Mouse (Mus musculus) adrenal gland, adult 2 months (tissue): Measurements from ENCODE around the gene Kcnq5. TPM values are rescaled to one million over a fixed set of nuclear protein-coding genes. Genes with fewer than 3 reads are reported as not detected.
"Not testable (repeated sequence)": the region's sequence is repeated elsewhere in the genome, so short reads cannot be mapped to it uniquely, and the experiment has no call there.

Source experiments
- DNase-seq: peaks from one replicate; pipeline ENCODE4 v3.0.0; 2021
- polyA plus RNA-seq: library from polyadenylated mRNA; depleted of rRNA; stranded (reverse); fragments of >200 nt; gene quantifications from 2 replicates; pipeline ENCODE4 v1.2.3, GENCODE M21; 2012
- total RNA-seq, 2 experiments: library from RNA; stranded (reverse); gene quantifications; 2 replicates each; pipeline ENCODE4 v1.2.3; 2021

The Kcnq5 gene
- total and polyA plus RNA-seq, 3 experiments = 0.52 to 1.1 TPM; not detected in 1

DNA sequence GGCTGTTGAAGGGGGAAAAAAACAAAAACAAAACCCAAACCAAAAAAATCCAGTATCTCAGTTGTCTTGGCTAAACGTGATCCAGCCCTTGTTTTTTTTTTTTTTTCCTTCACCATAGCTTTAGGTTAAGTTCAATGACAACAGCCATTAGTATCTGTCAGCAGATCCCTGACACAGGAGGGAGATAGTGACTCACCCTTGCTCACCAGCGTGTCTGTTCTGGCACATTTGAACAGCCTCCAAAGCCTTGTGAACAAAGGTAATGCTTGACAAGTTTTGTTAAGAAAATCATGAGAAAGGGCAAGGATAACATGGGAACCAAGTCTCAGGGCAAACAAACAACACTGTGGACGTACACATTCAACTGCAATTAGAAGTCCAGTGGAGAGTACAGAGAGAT is 123.2 kb downstream of the Kcnq5 start:
- peak; percentile 23 for DNase-seq

- DNase-seq = no peak
Measured at GRCm38 (mm10) chr1:21837387-21837786, 124.4 kb downstream of the Kcnq5 start.

DNA sequence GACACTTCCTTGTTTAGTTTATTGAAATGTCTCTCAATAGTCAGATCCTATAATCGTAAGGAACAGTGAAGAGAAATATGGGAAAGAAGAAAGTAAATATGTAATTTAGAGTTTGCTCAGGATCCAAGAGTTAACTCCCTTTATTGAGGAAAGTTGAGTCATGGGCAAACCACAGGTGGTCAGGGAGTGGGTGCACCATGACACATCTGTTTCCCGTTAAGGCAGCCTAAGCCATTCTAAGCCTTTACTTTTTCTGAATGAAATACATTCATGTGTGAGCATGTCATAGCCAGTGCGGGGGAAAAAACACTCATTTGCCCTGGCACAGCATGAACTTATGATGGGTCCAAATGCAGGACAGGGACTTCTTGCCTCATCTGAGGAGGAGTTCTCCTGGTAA is 125.4 kb downstream of the Kcnq5 start:
- DNase-seq = no peak

DNA sequence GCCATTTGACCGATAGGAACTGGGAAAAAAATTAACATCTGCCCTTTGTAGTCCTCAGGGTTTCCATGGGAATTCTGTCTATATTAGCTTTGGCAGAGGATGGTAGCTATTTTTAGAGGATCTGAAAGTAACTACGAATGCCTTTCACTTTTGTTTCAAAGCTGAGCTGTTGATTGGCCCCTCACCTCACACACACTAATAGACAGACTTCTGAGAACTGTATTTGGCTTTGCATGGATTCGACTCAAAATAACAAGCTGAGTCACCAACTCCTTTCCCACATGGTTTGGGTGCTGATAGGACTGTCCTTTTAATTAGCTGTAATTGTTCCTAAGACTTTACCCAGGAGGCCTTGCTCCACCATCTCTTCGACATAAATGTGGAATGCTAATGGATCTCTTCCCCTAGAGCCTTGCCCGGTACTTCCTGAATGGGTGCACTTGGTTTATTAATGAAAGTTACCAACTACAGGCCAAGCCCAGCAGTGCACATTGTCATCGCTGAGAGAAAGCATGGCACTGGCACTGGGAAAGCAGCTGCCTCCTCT is 131.8 kb downstream of the Kcnq5 start:
- DNase-seq = no peak

DNA sequence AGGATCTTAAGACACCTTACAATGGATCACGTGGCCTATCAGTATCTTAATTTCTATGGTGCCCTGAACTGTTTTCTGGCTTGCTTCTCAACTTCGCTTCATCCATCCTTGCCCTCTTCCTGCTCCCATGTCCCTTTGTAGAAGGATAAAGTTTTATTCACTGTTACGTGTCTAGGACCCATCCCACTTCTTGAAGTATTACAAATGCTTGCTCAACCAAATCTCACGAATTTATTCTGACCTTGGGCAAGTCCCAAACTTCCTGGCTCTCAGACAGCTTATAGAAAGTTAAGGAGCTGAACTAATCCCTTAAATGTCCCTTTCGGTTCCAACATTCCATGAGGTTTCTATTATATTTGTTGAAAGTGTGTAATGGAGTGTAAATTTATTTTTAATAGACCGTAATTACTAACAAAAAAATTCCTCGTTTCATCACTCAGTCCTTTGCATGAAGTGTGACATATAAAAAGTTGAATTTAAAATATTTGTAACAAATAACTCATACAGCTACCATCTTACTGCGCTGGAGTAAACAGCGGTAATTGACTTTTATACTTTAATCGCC is 141.6 kb downstream of the Kcnq5 start:
- DNase-seq = no peak

GRCm38 (mm10) chr1:21805064-21805463 is 156.7 kb downstream of the Kcnq5 start:
- no peak for DNase-seq

DNA sequence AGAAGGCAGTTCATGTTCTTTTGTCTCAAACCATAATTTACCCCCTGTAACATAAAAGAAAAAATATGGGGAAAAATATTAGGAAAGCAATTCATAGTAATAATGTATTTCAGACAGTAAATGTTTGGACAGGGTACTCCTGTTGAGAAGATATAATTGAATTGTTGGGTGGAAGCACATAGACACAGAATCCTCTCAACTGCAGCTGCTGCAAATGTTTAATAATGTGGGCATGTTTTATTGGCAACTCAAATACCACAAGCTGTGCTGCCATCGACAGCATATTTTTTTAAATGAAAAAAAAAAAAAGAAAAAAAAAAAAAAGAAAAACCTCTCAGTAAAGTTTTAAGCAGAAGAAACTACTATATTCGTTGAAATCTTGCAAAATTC is 157.3 kb downstream of the Kcnq5 start:
- DNase-seq = no peak

- no peak for DNase-seq
Measured at GRCm38 (mm10) chr1:21803751-21804476, 157.8 kb downstream of the Kcnq5 start.

DNA sequence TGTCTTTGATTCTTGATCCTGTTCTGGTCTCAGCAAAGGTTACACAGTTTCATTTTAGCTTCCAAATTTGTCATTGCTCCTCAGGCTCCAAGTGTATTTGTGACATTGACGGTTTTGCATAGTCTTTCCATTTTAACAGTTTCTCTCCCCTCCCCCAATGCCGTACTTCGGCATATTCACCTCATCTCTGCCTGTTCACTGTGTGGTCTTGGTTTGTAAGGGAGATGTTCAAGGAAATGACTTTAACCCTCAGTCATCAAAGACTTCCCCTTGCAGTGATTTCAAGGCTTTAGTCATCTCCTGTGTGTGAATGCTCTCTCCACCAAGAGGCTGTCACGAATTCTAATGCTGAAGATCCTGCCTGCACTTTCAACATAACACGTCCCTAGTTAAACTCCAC is 181.0 kb downstream of the Kcnq5 start:
- no peak for DNase-seq

- DNase-seq = no peak
Measured at GRCm38 (mm10) chr1:21777560-21777959, 184.2 kb downstream of the Kcnq5 start.

GRCm38 (mm10) chr1:21773931-21774330 is 187.8 kb downstream of the Kcnq5 start:
- no peak for DNase-seq

DNA sequence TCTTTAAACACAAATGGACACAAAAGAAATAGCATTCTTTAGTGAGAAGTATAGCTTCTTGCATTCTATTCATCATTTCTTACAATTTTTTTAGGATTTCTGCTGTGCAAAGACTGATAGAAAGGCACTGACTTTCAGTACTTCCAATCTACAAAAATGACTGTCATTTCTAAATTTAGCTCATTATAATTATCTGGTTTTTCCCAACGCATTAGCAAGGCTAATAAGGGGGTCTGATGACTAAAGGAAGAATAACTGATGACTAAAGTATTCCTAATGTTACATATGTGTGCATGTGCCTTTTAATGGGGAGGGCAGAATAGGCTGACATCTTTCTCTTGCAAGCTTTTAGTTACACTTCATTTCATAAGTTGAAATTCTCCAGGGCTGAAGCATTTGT is 191.2 kb downstream of the Kcnq5 start:
- no peak for DNase-seq

DNA sequence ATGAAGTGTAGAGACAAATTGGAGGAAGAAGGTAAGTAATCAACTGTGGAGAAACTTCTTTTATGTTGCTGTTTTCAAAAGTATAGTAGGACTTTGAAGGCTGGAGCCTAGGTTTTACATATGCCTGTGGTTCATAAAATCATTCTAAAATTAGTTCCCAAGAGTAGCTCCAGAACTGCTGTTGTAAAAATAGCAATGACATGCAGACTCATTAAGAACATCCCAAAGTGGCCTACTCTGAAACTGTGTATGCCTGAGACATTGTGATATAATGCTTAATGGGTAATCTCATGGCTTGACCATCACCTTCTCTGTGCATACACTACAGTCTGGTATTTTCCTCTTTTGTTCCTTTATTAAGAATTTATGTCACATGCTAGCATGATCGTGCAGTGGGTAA is 212.4 kb downstream of the Kcnq5 start:
- DNase-seq = no peak

DNA sequence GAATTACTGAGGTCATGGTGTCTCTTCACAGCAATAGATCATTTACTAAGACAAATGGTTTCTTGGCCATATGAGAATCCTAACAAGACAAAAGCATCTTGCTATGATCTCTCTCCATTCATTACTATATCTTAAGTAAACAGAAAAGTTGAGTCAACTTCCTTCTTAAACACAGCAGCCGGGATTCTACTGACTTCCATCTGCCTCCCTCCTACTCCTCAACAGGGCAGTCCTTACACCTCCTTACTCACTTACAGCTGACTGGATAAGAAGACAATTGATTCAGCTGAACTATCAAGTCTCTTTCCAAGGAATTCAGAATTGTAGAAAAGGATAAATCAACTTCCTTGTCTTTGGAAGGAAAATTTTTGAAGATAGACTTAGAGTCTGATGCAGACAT is 232.6 kb downstream of the Kcnq5 start:
- no peak for DNase-seq

DNA sequence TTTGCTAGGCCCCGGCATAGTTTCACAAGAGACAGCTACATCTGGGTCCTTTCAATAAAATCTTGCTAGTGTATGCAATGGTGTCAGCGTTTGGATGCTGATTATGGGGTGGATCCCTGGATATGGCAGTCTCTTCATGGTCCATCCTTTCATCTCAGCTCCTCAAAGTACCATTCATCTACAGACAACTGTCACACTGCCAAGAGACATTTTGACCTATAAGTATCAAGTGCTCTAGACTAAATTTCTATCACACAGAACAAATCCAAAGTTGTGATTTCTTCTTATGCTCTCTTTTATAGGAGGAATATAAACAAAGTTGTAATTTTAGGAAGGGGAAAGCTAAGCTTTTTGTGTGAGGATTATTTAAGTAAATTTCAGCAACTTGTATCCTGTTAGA is 238.5 kb downstream of the Kcnq5 start:
- DNase-seq = not testable (repeated sequence)

DNA sequence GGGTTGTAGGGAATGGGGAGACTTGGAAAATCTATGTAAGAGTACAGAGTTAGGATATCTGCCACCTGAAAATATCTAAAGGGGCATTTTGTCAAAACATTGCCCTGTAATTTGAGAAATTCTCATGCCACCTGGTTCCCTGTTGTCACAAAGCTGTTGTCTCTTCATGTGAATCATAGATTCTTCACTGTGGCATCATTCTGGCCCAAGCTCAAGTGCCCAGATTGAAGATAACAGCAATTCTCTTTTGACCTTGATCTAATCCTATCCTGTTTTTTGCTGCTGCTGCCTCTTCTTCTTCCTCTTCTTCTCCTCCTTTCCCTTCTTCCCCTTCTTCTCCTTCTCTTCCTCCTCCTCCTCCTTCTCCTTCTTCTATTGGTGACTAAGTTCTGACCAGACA is 240.5 kb downstream of the Kcnq5 start:
- DNase-seq = peak; percentile 8

DNA sequence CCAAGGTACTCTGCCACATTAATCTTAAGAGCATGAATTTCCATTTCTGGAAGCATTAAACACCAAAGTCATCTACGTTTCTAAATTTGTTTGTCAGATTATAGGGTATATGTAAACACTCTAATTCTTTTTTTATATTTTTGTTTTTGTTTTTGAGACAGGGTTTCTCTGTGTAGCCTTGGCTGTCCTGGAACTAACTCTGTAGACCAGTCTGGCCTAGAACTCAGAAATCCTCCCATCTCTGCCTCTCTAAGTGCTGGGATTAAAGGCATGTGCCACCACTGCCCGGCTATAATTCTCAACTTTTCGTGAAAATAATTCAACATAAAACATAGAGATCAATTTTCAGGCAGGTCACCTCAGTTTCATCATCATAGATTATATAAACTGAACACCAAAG is 246.9 kb downstream of the Kcnq5 start:
- DNase-seq = no peak

DNA sequence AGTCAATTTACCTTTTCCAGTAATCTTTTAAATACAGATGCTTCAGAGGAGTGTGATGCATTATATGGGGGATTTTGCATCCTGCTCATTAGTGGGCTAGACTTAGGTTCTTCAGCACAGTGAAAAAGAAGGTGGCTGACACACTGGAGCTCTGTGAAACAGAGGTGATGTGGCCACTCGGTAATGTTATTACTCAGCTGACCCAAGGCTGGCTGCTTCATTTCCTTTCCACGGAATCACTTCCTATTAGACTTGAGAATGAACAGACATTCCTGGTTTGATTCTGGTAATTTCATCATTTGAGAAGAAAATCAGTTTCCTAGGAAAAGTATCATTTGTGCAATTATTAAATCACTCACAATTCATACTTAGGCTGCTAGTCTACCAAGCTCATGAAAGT is 249.0 kb downstream of the Kcnq5 start:
- no peak for DNase-seq

DNA sequence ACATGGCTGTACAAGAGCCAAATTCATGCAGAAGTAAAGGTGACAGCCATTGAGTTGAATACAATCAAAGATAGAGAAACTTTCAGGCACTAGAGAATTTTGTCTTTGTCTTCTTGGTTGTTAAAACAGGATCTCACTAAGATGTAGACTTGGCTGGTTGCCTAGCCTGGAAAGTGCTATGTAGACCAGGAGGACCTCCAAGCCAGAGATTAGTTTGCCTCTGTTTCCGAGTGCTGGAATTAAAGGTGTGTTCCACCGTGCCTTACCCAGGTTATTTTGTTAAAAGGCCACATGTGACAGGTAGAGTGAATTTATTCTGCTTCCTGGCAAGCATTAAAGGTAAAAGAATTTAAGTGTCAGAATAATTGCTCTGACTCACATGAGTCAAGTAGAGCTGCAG is 271.3 kb downstream of the Kcnq5 start:
- DNase-seq = no peak

DNA sequence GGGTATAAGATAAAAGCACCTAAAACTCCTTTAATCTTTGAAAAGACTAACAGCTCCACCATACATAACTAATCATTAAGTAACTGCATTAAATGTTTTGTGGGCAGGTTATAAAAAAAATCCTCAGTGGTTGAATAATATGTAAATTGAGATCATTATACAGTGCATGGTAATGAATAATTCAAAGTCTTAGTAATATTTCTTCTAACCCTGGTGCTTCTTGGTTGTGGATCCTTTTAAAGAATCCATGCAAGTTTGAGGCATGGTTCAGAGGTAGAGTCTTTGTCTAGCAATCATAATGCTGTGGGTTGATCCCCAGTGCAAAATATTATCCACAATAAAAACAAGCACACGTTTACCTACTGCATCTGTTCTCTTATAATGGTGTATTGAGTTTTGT is 272.8 kb downstream of the Kcnq5 start:
- DNase-seq = no peak

GRCm38 (mm10) chr1:21684444-21684843 is 277.3 kb downstream of the Kcnq5 start:
- DNase-seq = no peak

DNA sequence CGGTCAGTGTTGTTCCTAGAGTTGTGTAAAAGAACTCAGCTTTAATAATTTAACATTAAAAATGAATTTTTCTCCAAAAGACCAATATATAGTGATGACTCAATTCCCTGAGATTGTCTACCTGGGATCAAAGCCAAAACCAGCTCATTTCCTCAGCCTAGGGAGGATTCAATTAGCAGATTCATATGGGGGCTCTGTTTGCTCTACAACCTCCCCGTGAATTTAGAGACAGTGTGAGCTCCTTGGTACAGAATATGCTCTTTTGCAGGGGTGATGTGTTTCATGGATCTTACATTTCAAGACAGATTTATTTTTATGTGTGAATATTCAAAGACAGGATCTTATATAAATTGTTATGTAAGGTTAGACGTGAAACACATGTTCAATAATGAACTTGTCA is 284.9 kb downstream of the Kcnq5 start:
- DNase-seq = no peak

DNA sequence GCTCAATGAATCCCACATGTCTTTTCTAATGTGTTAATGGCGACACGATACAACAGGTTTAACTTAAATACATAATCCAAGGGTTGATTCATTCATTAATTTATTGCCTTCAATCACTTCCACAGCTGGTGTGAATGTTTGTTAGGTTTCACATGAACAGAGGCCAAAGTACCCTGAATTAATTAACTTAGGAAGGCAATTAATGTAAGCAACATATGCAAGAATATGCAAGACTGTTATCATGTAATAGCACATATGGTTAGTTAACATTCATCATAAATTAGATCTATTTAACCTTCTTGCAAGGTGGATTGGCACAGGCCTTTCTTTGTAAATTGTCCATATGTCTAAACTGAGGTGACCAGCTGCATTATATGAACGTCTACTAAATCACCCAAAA is 300.9 kb downstream of the Kcnq5 start:
- DNase-seq = no peak

GRCm38 (mm10) chr1:21650820-21651219 is 310.9 kb downstream of the Kcnq5 start:
- no peak for DNase-seq
